Mouse (Mus musculus): ENCODE data around the gene Otop1.

DNA sequence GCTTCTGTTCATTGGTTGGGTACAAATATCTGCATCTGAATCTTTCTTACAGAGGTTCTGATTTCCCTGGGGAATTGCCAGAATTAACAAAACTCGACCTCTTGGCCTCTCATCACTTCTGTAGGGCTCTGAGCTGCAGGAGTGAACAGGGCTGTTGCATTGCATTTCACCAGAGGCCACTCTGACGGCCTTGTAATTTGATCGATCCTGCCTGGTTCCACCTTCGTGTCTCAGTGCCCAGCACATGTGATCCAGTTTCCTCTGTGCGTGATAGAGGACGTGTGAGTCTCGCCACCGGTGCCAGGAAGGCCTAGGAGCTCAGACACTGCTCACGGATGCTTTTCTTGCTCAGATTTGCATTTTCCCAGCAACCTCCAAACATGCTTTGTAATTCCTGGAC is 10.0 kb downstream of the Otop1 start:
- TF ChIP-seq CTCF (IDR thresholded peaks at IDR 0.05; ENCODE audit: control insufficient read depth, insufficient read depth, insufficient replicate concordance, low read depth, low read length): no peak
- no peak for TF ChIP-seq POLR2A (IDR thresholded peaks at IDR 0.05; ENCODE audit: control insufficient read depth, low read depth, low read length)

Data from testis, adult 2 months (tissue).